Mouse (Mus musculus) brain, adult 2 months (tissue): ENCODE results near the gene Wfdc16.
"Not testable (repeated sequence)": the region's sequence is repeated elsewhere in the genome, so short reads cannot be mapped to it uniquely, and the experiment has no call there.

Experiments
- DNase-seq: peaks from one replicate; pipeline ENCODE4 v3.0.0; 2011; ENCODE audit warnings: low read depth, low spot score

Gene Wfdc16

GRCm38 (mm10) chr2:164638696-164639095 is at the start of gene Wfdc16:
Gene Wfdc16, minus strand, starts transcription at chr2:164638796.
- DNase-seq: no peak

GRCm38 (mm10) chr2:164684807-164685206 is 46.2 kb upstream of the Wfdc16 start, which contains the start of gene Wfdc13:
Gene Wfdc13, plus strand, starts transcription at chr2:164685107.
- DNase-seq: no peak

GRCm38 (mm10) chr2:164679906-164680305 is 41.3 kb upstream of the Wfdc16 start:
- DNase-seq: no peak

GRCm38 (mm10) chr2:164678848-164679625 is 40.4 kb upstream of the Wfdc16 start:
- DNase-seq: peak; percentile 72

GRCm38 (mm10) chr2:164676916-164677685 is 38.5 kb upstream of the Wfdc16 start:
- no peak for DNase-seq

- no peak for DNase-seq
Measured at GRCm38 (mm10) chr2:164676103-164676502, 37.5 kb upstream of the Wfdc16 start.

- DNase-seq: peak; percentile 33
Measured at GRCm38 (mm10) chr2:164673987-164674386, 35.4 kb upstream of the Wfdc16 start, which contains the start of gene Wfdc11. Gene Wfdc11, minus strand, starts transcription at chr2:164674087.

- DNase-seq: no peak
Measured at GRCm38 (mm10) chr2:164670938-164671337, 32.3 kb upstream of the Wfdc16 start.

- DNase-seq: no peak
Measured at GRCm38 (mm10) chr2:164670261-164670660, 31.7 kb upstream of the Wfdc16 start.

GRCm38 (mm10) chr2:164664851-164665250 is 26.3 kb upstream of the Wfdc16 start:
- DNase-seq: no peak

- DNase-seq: no peak
Measured at GRCm38 (mm10) chr2:164656483-164656882, 17.9 kb upstream of the Wfdc16 start, which contains the start of gene Wfdc9. Gene Wfdc9, minus strand, starts transcription at chr2:164656583.

- no peak for DNase-seq
Measured at GRCm38 (mm10) chr2:164655858-164656257, 17.3 kb upstream of the Wfdc16 start, which contains the start of gene Wfdc10. Gene Wfdc10, plus strand, starts transcription at chr2:164656046.

GRCm38 (mm10) chr2:164641881-164642673 is 3.5 kb upstream of the Wfdc16 start:
- peak; percentile 12 for DNase-seq

GRCm38 (mm10) chr2:164641129-164641528 is 2.5 kb upstream of the Wfdc16 start:
- DNase-seq: no peak

- no peak for DNase-seq
Measured at GRCm38 (mm10) chr2:164635266-164635665, 3.3 kb downstream of the Wfdc16 start.

GRCm38 (mm10) chr2:164621775-164622174 is 16.8 kb downstream of the Wfdc16 start:
- no peak for DNase-seq

GRCm38 (mm10) chr2:164619050-164619449 is 19.5 kb downstream of the Wfdc16 start:
- no peak for DNase-seq

GRCm38 (mm10) chr2:164615386-164615785 is 23.2 kb downstream of the Wfdc16 start:
- no peak for DNase-seq

GRCm38 (mm10) chr2:164613471-164613870 is 25.1 kb downstream of the Wfdc16 start, which contains the start of the genes Wfdc6b and Wfdc8:
Gene Wfdc6b, plus strand, starts transcription at chr2:164613522.
Gene Wfdc8, minus strand, starts transcription at chr2:164613626.
- not testable (repeated sequence) for DNase-seq

GRCm38 (mm10) chr2:164608781-164609180 is 29.8 kb downstream of the Wfdc16 start:
- no peak for DNase-seq

GRCm38 (mm10) chr2:164604411-164604810 is 34.2 kb downstream of the Wfdc16 start:
- DNase-seq: peak; percentile 35
